11 mouse cellular contexts compared by ENCODE assay signal in genomic region chr5:127583658-127584057, GRCm38 (mm10). TPM values are rescaled to one million over a fixed set of nuclear protein-coding genes. Genes with fewer than 3 reads are reported as not detected.
A peak's percentile ranks its signal among the peaks of the same experiment; 100 is the strongest.
DNase-seq lines count a peak whose midpoint lies in the region; ATAC-seq lines count a peak whose summit lies in the region.
"Had no signal": no experiment of that assay in that cellular context is flagged by ENCODE, and none has a peak within 500 bp of the region (broad histone marks: within the 10 kb centered on the region; RNA-seq: fewer than 3 reads in every experiment).

No protein-coding gene starts in this region.

- ATAC-seq in kidney, embryonic 16.5 days (ENCODE audit: low FRiP score, low TSS enrichment) = no peak
- ATAC-seq in megakaryocyte progenitor cell, adult 5-6 weeks (replicated peaks; ENCODE audit: poor library complexity) = peak; percentile 67
- ATAC-seq: forebrain, embryonic 13.5 days had no signal

- H3K4me2 ChIP-seq in kidney, embryonic 16.5 days (replicated peaks; ENCODE audit: low read depth, low read length) = no peak overlapping the region
- H3K4me2 ChIP-seq: forebrain, embryonic 13.5 days had no signal

- peak; percentile 21 for DNase-seq in adrenal gland, postnatal 14 days
- DNase-seq in adrenal gland, adult 2 months = no peak
- peak; percentile 11 for DNase-seq in kidney, postnatal 10 days
- DNase-seq in retina, postnatal 1 day = peak; percentile 8
- no peak for DNase-seq in retina, embryonic 14.5 days (ENCODE audit: low spot score)
- no peak for DNase-seq in urinary bladder, postnatal 4 days (ENCODE audit: low spot score in 2 of 2)
- DNase-seq: embryo, embryonic 11 days had no signal

- H3K4me3 ChIP-seq in kidney, embryonic 16.5 days (ENCODE audit: low read length) = no peak overlapping the region
- H3K4me3 ChIP-seq: forebrain, embryonic 13.5 days; heart, embryonic 10.5 days had no signal

- no peak overlapping the region for H3K9ac ChIP-seq in kidney, embryonic 16.5 days (replicated peaks; ENCODE audit: low read length)
- H3K9ac ChIP-seq: forebrain, embryonic 13.5 days had no signal

- H3K27ac ChIP-seq in kidney, embryonic 16.5 days (ENCODE audit: low read length) = no peak overlapping the region
- H3K27ac ChIP-seq: forebrain, embryonic 13.5 days; heart, embryonic 10.5 days had no signal

- no peaks in the 10 kb centered on the region for H3K27me3 ChIP-seq in kidney, embryonic 16.5 days (ENCODE audit: insufficient read depth, low read length)
- H3K27me3 ChIP-seq: forebrain, embryonic 13.5 days had no signal

- H3K4me1 ChIP-seq in kidney, embryonic 16.5 days (ENCODE audit: insufficient read depth, low read length) = no peaks in the 10 kb centered on the region
- H3K4me1 ChIP-seq: forebrain, embryonic 13.5 days had no signal

- 0 out of 2 replicates have a peak, but pooled peaks cover 3% of the 10 kb centered on the region for H3K9me3 ChIP-seq in kidney, embryonic 16.5 days (ENCODE audit: low read length)
- H3K9me3 ChIP-seq: forebrain, embryonic 13.5 days; heart, embryonic 10.5 days had no signal

- 73% methylated on average over 8 of the region's 8 CpGs for WGBS in kidney, embryonic 16.5 days

- no peaks in the 10 kb centered on the region for H3K36me3 ChIP-seq in kidney, embryonic 16.5 days (ENCODE audit: insufficient read depth, low read length)
- H3K36me3 ChIP-seq: heart, embryonic 10.5 days had no signal

RNA-seq across cellular contexts. Expression of gene Glt1d1, which starts 48.4 kb away (rescaled TPM):
- total RNA-seq in adrenal gland, postnatal 14 days (2021) = 1.1 and 4.7 TPM in 2 replicates
- under 1 TPM; 0.26 to 0.73 TPM for total RNA-seq in adrenal gland, adult 2 months (2021)
- 0.03 and 0.08 TPM in 2 replicates for polyA plus RNA-seq in adrenal gland, adult 2 months (2012; rRNA removed)
- polyA plus RNA-seq in kidney, embryonic 16.5 days (2015; fragmentation: Nextera tagmentation; extraction: Ambion mirVana) = 0.27 and 0.54 TPM in 2 replicates
- 6.2 and 7.0 TPM in 2 replicates for total RNA-seq in megakaryocyte progenitor cell, adult 5-6 weeks (2015)
- total RNA-seq in megakaryocyte progenitor cell, adult 5-6 weeks (2017) = 8.5 and 9.5 TPM in 2 replicates

RNA-seq across cellular contexts. Expression of gene Slc15a4, which starts 49.0 kb away (rescaled TPM):
- 16.7 and 24.3 TPM in 2 replicates for total RNA-seq in adrenal gland, postnatal 14 days (2021)
- total RNA-seq in adrenal gland, adult 2 months (2021) = 10 to 100 TPM; 23.0 to 38.9 TPM
- polyA plus RNA-seq in adrenal gland, adult 2 months (2012; rRNA removed) = 32.1 and 33.1 TPM in 2 replicates
- 20.5 and 23.3 TPM in 2 replicates for polyA plus RNA-seq in kidney, embryonic 16.5 days (2015; fragmentation: Nextera tagmentation; extraction: Ambion mirVana)
- total RNA-seq in megakaryocyte progenitor cell, adult 5-6 weeks (2015) = 18.2 and 30.1 TPM in 2 replicates
- total RNA-seq in megakaryocyte progenitor cell, adult 5-6 weeks (2017) = 35.4 and 90.9 TPM in 2 replicates

Comparison
In these comparisons a context has a peak if more than half of its experiments do, and no peak if none do; other contexts are left out.
1. DNase-seq: peak in adrenal gland, postnatal 14 days (single experiment), kidney, postnatal 10 days (single experiment) and retina, postnatal 1 day (single experiment); none in adrenal gland, adult 2 months (single experiment), retina, embryonic 14.5 days (single experiment) and urinary bladder, postnatal 4 days (0 of 2).